Mouse (Mus musculus): ENCODE measurements around the gene Shroom3.

DNA sequence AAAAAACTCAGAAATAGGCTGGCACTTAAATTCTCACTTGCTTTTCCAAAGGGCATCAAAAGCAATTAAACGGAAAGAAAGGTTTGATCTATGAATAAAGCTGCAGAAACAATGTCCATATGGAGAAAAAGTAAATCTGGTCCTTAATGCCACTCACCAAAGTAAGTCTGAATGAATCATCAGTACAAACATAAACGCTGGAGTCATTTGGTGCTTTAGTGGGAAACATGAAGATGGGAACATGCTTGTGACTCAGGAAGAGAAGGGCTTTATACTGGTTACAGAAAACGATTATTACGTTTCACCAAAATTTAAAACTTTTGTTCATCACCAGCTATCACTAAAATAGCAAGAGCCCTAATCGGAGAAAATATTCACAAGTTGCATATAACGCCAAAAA, 297.2 kb downstream of the Shroom3 start:
- TF ChIP-seq FLI1 (IDR thresholded peaks at IDR 0.05; ENCODE audit: low read length) (no peak), GATA1 (IDR thresholded peaks at IDR 0.05; ENCODE audit: borderline replicate concordance, low read length) (no peak)
